Mouse (Mus musculus) kidney, adult 2 months (tissue): ENCODE data around the gene Insrr.
"Not testable (repeated sequence)": the region's sequence is repeated elsewhere in the genome, so short reads cannot be mapped to it uniquely, and the experiment has no call there.

Source experiments
- CTCF ChIP-seq: fragments of 200-500 bp; conservative IDR thresholded peaks from 2 replicates; pipeline ENCODE4 v1.5.1; 2011; ENCODE audit warnings: low read depth, mild to moderate bottlenecking, control low read depth, low read length, moderate library complexity, mixed read lengths; ENCODE audit not compliant: insufficient read depth, insufficient read length
- POLR2A ChIP-seq: fragments of 200-500 bp; IDR thresholded peaks from one replicate; pipeline ENCODE4 v1.6.1; 2011; ENCODE audit warnings: low read depth, low read length, control low read depth

- TF ChIP-seq CTCF, POLR2A: not testable (repeated sequence)
These were observed 67.4 kb downstream of the Insrr start for GRCm38 (mm10) chr3:87864111-87864510.
